Mouse (Mus musculus) c-Kit-positive CD71-positive TER-119-positive erythroid progenitor cells, embryonic 14.5 days (primary cell): Measurements from ENCODE around the gene Lclat1.

Experiments
- DNase-seq: peaks from one replicate; pipeline ENCODE4 v3.0.0-alpha.2; 2013; ENCODE audit warnings: low spot score

The Lclat1 gene

GRCm38 (mm10) chr17:73200380-73200779 lies 92.6 kb downstream of the Lclat1 start:
- DNase-seq: no peak

GRCm38 (mm10) chr17:73203642-73204332 lies 96.0 kb downstream of the Lclat1 start:
- DNase-seq: no peak

DNA sequence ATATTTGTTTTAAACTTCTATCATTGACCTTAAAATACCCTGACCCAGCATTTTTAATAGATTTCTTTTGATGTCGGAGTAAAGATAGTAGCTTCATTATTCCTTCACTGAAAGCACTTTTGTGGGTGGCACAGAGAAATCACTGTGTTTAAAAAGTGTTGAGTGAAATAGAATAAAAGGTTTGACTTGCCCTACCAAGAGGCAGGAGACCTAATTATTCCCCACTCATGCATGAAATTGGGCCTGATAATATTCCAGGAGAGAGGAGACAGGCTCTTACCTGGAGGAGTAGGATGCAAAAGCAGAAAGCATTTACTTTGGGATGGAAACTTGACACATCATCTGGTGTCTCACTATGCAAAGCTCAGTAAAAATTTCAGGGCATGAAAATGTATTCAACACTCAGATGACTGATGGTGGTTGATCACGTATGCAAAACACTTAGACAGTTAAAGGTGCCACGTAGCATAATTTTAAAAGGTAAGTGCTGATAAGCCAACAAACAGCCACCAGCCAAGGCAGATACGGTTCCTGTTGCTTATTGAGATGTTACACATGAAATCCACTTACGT lies 103.3 kb downstream of the Lclat1 start:
- DNase-seq: no peak

DNA sequence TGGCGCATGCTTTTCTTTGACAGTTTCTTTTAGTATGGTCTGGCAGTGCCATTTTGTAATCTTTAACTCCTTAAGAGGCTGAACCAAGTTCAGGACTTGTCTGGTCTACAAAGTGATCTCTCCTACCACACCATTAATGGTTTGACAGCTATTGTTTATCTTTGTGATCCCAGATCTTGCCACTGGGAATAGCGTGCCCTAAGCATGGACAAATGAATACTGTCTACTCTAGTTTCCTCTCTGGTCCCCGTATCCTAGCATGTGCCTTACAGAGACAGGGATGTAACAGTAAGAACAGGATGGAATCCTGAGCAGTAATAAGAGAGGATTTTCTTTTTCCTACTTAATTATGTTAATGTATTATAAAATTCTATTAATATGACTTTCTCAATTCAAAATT lies 105.0 kb downstream of the Lclat1 start:
- no peak for DNase-seq

- no peak for DNase-seq
Measured at GRCm38 (mm10) chr17:73213187-73213586, 105.4 kb downstream of the Lclat1 start.

DNA sequence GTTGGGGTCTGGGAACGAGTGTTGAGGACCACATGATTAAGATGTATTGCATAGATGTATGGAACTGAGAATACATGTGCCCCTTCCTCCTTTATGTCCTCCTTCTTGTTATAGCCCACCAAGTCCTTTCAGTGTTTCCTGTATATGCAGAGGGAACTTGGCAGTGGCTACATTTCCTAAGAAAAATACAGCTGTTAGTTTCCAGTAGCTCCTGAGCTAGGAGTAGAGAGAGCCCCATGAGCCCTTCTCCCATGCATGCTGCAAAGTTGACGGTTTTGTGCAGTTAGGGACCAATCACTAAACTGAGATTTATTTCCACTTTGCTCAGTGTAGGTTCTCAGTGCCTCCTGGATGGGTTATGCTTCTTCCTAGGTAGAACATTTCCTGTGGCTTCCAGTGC lies 105.9 kb downstream of the Lclat1 start:
- no peak for DNase-seq

DNA sequence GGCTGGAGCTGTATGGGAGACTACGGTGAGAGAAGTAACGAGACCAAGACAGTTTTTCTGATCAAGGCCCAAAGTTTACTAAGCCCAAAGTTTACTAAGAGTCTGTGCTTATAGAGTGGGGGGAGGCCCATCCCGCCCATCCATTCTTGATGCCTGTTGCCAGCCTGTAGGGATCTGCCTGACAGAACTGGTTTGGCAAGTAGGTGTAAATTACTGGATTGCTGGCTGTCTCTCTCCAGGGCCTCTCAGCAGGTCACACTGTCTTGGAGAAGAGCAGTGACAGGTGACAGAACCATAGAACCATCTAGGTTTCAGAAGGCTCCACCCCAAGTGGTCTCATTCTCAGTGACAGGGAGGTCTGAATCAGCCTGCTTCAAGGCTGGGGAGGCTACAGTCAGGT lies 109.5 kb downstream of the Lclat1 start:
- no peak for DNase-seq

GRCm38 (mm10) chr17:73220746-73221145 lies 113.0 kb downstream of the Lclat1 start:
- no peak for DNase-seq

- DNase-seq: no peak
Measured at GRCm38 (mm10) chr17:73222077-73222476, 114.3 kb downstream of the Lclat1 start.

- no peak for DNase-seq
Measured at GRCm38 (mm10) chr17:73225442-73225841, 117.7 kb downstream of the Lclat1 start.

DNA sequence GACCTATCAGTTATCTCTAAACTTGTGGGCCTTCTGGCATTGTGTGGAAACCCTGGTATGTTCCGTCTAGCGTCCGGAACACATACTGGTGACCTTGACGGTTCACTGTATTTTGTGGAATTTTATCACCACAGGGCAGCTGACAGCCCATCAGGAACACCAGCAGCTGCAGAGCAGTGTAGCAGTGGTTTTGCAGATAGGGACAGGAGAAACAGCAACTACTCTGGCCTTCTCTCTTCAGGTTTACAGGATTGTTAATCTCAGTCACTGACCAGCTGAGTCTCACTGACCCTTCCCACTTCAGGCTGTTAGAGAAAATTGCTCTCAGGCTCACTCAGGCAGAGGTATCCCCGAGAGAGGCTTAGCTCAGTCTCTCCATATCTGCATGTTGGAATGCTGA lies 118.2 kb downstream of the Lclat1 start:
- no peak for DNase-seq

GRCm38 (mm10) chr17:73226595-73226994 lies 118.8 kb downstream of the Lclat1 start:
- DNase-seq: no peak

- no peak for DNase-seq
Measured at GRCm38 (mm10) chr17:73227361-73227760, 119.6 kb downstream of the Lclat1 start.

- no peak for DNase-seq
Measured at GRCm38 (mm10) chr17:73229445-73230155, 121.8 kb downstream of the Lclat1 start.

- no peak for DNase-seq
Measured at GRCm38 (mm10) chr17:73230340-73230989, 122.7 kb downstream of the Lclat1 start.

DNA sequence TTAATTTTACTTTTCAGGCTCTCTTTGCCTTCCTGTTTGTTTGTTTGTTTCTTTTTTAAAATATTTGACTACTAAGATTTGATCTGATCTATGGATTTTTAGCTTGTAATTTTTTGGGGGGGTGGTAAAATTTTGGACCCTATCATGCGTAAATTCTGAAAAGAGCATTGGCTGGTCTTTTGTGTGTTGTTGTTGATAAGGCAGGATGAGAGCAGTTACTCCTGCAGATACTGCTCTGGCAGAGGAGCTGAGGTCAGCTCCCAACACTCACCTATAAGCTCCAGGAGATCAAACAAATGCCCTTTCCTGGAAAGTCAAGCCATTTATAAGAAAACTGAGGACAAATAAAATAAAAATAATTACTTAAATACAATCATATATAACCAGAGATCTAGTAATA lies 123.6 kb downstream of the Lclat1 start:
- DNase-seq: no peak

DNA sequence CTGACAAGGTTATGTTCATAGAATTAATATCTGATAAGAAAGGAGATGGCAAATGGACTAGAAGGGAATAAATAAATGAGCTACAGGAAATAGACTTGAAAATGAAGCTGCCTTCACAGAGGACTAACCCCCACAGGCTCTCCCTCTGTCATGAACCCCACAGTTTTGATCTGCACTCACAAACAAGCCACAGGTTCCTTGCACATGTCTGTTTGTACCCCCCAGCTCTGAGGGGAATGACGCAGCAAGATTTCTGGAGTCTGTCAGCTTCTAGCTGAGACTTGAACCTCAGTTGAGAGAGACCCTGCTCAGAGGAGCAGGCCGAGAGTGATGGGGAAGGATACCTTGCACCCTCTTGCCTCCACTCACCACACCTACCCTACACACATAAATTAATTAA lies 124.8 kb downstream of the Lclat1 start:
- DNase-seq: no peak

- DNase-seq: no peak
Measured at GRCm38 (mm10) chr17:73233975-73234374, 126.2 kb downstream of the Lclat1 start.

DNA sequence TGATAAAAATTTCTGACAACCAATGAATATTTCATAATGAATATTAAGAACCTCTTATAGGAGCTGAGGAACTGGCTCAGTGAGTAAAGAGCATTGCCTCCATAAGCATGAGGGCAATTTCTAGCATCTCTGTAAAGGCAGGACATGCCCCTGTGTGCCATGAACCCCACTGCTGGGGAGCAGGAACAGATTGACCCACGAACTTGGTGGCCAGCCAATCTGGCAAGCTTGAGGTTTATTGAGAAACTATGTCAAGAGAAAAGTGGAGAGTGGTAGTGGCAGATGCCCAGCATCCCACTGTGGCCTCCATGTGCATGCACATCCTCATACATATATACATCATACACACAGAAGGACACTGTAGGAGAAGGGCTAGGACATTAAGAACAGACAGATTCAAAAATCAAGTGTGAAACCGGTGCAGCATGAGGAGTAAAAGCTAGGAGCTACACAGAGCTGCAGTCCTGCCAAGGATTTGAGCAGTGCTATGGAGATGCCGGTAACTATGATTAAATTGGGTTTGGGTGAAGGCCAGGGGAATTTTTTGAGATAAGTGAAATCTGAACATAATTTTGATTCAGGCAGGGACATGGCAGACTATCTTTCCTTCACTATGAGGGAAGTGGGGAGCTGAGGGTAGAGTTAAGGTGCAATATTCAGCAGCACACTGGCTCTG lies 129.5 kb downstream of the Lclat1 start:
- no peak for DNase-seq

GRCm38 (mm10) chr17:73238501-73238900 lies 130.7 kb downstream of the Lclat1 start:
- DNase-seq: no peak

- DNase-seq: no peak
Measured at GRCm38 (mm10) chr17:73241085-73241848, 133.5 kb downstream of the Lclat1 start.

GRCm38 (mm10) chr17:73243676-73244075 lies 135.9 kb downstream of the Lclat1 start:
- no peak for DNase-seq
